Mouse (Mus musculus) MEL (cell line): ENCODE measurements around the gene Adam20.
"Not testable (repeated sequence)": the region's sequence is repeated elsewhere in the genome, so short reads cannot be mapped to it uniquely, and the experiment has no call there.

Source experiments
- BHLHE40 ChIP-seq: IDR thresholded peaks from 2 replicates; pipeline ENCODE4 v1.6.1; 2012; ENCODE audit warnings: low read depth, mild to moderate bottlenecking, inconsistent platforms, low read length, improper control_type of control experiment, borderline replicate concordance
- CTCF ChIP-seq, 3 experiments: IDR thresholded peaks in 2 of 3; conservative IDR thresholded peaks in 1 of 3; 2 replicates each; pipeline ENCODE4 v1.5.1; 2011 to 2012; ENCODE audit warnings: low read length in 3 of 3, low read depth in 2 of 3, mild to moderate bottlenecking in 2 of 3, improper control_type of control experiment in 1 of 3, inconsistent platforms in 1 of 3, mixed read lengths in 1 of 3, moderate library complexity in 1 of 3; ENCODE audit not compliant: control insufficient read depth in 1 of 3, insufficient read depth in 1 of 3, poor library complexity in 1 of 3, severe bottlenecking in 1 of 3
- E2F4 ChIP-seq: IDR thresholded peaks from 2 replicates; pipeline ENCODE4 v1.6.1; 2011; ENCODE audit warnings: low read depth, low read length, improper control_type of control experiment, borderline replicate concordance
- EP300 ChIP-seq, 2 experiments: IDR thresholded peaks; 2 replicates each; pipeline ENCODE4 v1.6.1; 2011; ENCODE audit warnings: improper control_type of control experiment in 2 of 2, low read length in 2 of 2, low read depth in 1 of 2, mild to moderate bottlenecking in 1 of 2
- ETS1 ChIP-seq: IDR thresholded peaks from 2 replicates; pipeline ENCODE4 v1.6.1; 2012; ENCODE audit warnings: low read depth, mild to moderate bottlenecking, inconsistent platforms, low read length, improper control_type of control experiment, moderate library complexity
- KAT2A ChIP-seq: conservative IDR thresholded peaks from 2 replicates; pipeline ENCODE4 v1.6.1; 2012; ENCODE audit warnings: low read depth, low read length, improper control_type of control experiment, inconsistent platforms
- MAFK ChIP-seq: IDR thresholded peaks from 2 replicates; pipeline ENCODE4 v1.6.1; 2011; ENCODE audit warnings: low read depth, mild to moderate bottlenecking, low read length, improper control_type of control experiment, borderline replicate concordance
- MYB ChIP-seq: IDR thresholded peaks from 2 replicates; pipeline ENCODE4 v1.6.1; 2011; ENCODE audit warnings: mild to moderate bottlenecking, low read depth, low read length, improper control_type of control experiment
- MYC ChIP-seq: IDR thresholded peaks from 2 replicates; pipeline ENCODE4 v1.6.1; 2011; ENCODE audit warnings: low read depth, mild to moderate bottlenecking, low read length, improper control_type of control experiment, moderate library complexity
- NELFE ChIP-seq: IDR thresholded peaks from 2 replicates; pipeline ENCODE4 v1.6.1; 2011; ENCODE audit warnings: low read depth, low read length, improper control_type of control experiment
- POLR2A ChIP-seq, 2 experiments: IDR thresholded peaks; 2 replicates each; pipeline ENCODE4 v1.6.1; 2011 to 2012; ENCODE audit warnings: low read length in 2 of 2, mild to moderate bottlenecking in 2 of 2, control low read depth in 1 of 2, improper control_type of control experiment in 1 of 2, low read depth in 1 of 2, moderate library complexity in 1 of 2; ENCODE audit not compliant: control insufficient read depth in 1 of 2, insufficient read depth in 1 of 2, poor library complexity in 1 of 2
- SIN3A ChIP-seq: IDR thresholded peaks from 2 replicates; pipeline ENCODE4 v1.6.1; 2012; ENCODE audit warnings: low read length, improper control_type of control experiment, inconsistent platforms
- USF1 ChIP-seq: IDR thresholded peaks from 2 replicates; pipeline ENCODE4 v1.6.1; 2014; ENCODE audit warnings: low read depth, mild to moderate bottlenecking, inconsistent platforms, low read length, improper control_type of control experiment, moderate library complexity

GRCm38 (mm10) chr8:40751908-40752307 is 41.2 kb upstream of the Adam20 start, which contains the start of gene Adam25:
- TF ChIP-seq BHLHE40; CTCF (IDR thresholded peaks at IDR 0.05 in 2 of 3, conservative IDR thresholded peaks at IDR 0.05 in 1 of 3; ENCODE audit: control insufficient read depth in 1 of 3, insufficient read depth in 1 of 3, low read depth in 2 of 3, low read length in 3 of 3, poor library complexity in 1 of 3, severe bottlenecking in 1 of 3); SIN3A; MYB; MAFK; USF1; EP300 (IDR thresholded peaks at IDR 0.05; ENCODE audit: low read depth in 1 of 2, low read length in 2 of 2); ETS1; MYC; POLR2A (IDR thresholded peaks at IDR 0.05; ENCODE audit: control insufficient read depth in 1 of 2, insufficient read depth in 1 of 2, low read depth in 1 of 2, low read length in 2 of 2, poor library complexity in 1 of 2); KAT2A; NELFE; E2F4: not testable (repeated sequence)
